Mouse (Mus musculus) embryonic fibroblast, embryonic 13.5 days (primary cell): ENCODE data around the gene Atg7.

ENCODE experiments used
- CTCF ChIP-seq: IDR thresholded peaks from 2 replicates; pipeline ENCODE4 v1.5.1; 2011; ENCODE audit warnings: mild to moderate bottlenecking, control low read depth, low read length, moderate library complexity, borderline replicate concordance; ENCODE audit not compliant: insufficient read depth
- POLR2A ChIP-seq: IDR thresholded peaks from 2 replicates; pipeline ENCODE4 v1.6.1; 2011; ENCODE audit warnings: low read depth, mild to moderate bottlenecking, control low read depth, low read length, moderate library complexity

DNA sequence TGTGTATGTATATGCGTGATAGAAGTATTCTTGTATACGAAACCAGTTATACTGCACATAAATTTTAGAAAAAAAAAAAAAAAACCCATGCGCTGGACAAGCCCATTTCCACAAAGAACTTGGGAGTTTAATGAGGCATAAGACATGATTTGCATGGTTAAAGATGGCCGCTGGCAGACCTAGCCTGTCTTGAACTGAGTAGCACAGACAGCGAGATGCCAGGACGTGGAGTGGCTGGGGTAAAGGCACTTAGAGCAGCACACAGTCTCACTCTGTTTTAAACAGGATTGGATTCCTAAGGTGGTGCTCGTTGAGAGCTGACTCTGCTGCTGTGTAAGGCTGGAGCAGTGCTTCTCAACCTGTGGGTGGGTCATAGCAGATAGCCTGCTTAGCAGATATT lies 192.4 kb downstream of the Atg7 start:
- TF ChIP-seq CTCF (no peak), POLR2A (no peak)
